Mouse (Mus musculus) liver, embryonic 15.5 days (tissue): ENCODE results near the gene Parva. TPM values are rescaled to one million over a fixed set of nuclear protein-coding genes. Genes with fewer than 3 reads are reported as not detected.

Source experiments
- ATAC-seq: fragments of 200-750 bp; cut with Nextera tagmentation; 2 replicates; pipeline ENCODE4 v1.8.0; 2017; ENCODE audit warnings: moderate number of reproducible peaks, mild to moderate bottlenecking, moderate library complexity; ENCODE audit not compliant: insufficient read depth
- H3K27ac ChIP-seq: fragments of 300-500 bp; sonication (generic); replicated peaks from 2 replicates; pipeline ENCODE4 v1.5.1; 2015; ENCODE audit warnings: mild to moderate bottlenecking, inconsistent platforms
- H3K27me3 ChIP-seq: fragments of 300-500 bp; sonication (generic); 2 replicates; pipeline ENCODE4 v1.6.1; 2015; ENCODE audit warnings: mild to moderate bottlenecking, inconsistent platforms
- H3K36me3 ChIP-seq: fragments of 300-500 bp; sonication (generic); replicated peaks from 2 replicates; pipeline ENCODE4 v1.6.1; 2015; ENCODE audit warnings: moderate library complexity, mild to moderate bottlenecking, inconsistent platforms
- H3K4me1 ChIP-seq: fragments of 300-500 bp; sonication (generic); replicated peaks from 2 replicates; pipeline ENCODE4 v1.6.1; 2015; ENCODE audit warnings: inconsistent platforms
- H3K4me2 ChIP-seq: fragments of 300-500 bp; sonication (generic); 2 replicates; pipeline ENCODE4 v1.6.1; 2015; ENCODE audit warnings: moderate library complexity, mild to moderate bottlenecking, inconsistent platforms
- H3K4me3 ChIP-seq: fragments of 300-500 bp; sonication (generic); replicated peaks from 2 replicates; pipeline ENCODE4 v1.5.1; 2015; ENCODE audit warnings: mild to moderate bottlenecking, inconsistent platforms
- H3K9ac ChIP-seq: fragments of 300-500 bp; sonication (generic); 2 replicates; pipeline ENCODE4 v1.6.1; 2015; ENCODE audit warnings: moderate library complexity, mild to moderate bottlenecking, inconsistent platforms
- H3K9me3 ChIP-seq: fragments of 300-500 bp; sonication (generic); replicated peaks from 2 replicates; pipeline ENCODE4 v1.6.1; 2016; ENCODE audit warnings: inconsistent platforms
- WGBS: fragments of 180-500 bp; shearing (Covaris S2); methylation state at CpG from one replicate; pipeline ENCODE4 v1.1.7; 2015; ENCODE audit warnings: mixed read lengths; ENCODE audit not compliant: insufficient replicate concordance; 5-methylcytosine and 5-hydroxymethylcytosine counted together
- polyA plus RNA-seq: library from polyadenylated mRNA; unstranded; fragments of >200 nt; fragmentation: Nextera tagmentation; extraction: Ambion mirVana; gene quantifications from 2 replicates; pipeline ENCODE4 v1.2.1, GENCODE M21; 2015

Parva gene
- polyA plus RNA-seq, 1 experiment from 2014 or later, result 7.4 TPM

GRCm38 (mm10) chr7:112399425-112400170 lies 27.7 kb upstream of the Parva start:
- H3K9ac ChIP-seq, result no peak overlapping the region
- no peaks in the 10 kb centered on the region for H3K36me3 ChIP-seq
- ATAC-seq, result no peak
- no peak overlapping the region for H3K27ac ChIP-seq
- no peaks in the 10 kb centered on the region for H3K27me3 ChIP-seq
- no peak overlapping the region for H3K4me2 ChIP-seq
- no peaks in the 10 kb centered on the region for H3K9me3 ChIP-seq
- H3K4me1 ChIP-seq, result no peaks in the 10 kb centered on the region
- 64% methylated on average over 7 of the region's 7 CpGs for WGBS
- no peak overlapping the region for H3K4me3 ChIP-seq

- 31% methylated on average over 6 of the region's 6 CpGs for WGBS
- H3K4me1 ChIP-seq, result no peaks in the 10 kb centered on the region
- ATAC-seq, result no peak
- H3K4me2 ChIP-seq, result no peak overlapping the region
- H3K9ac ChIP-seq, result no peak overlapping the region
- no peaks in the 10 kb centered on the region for H3K27me3 ChIP-seq
- H3K4me3 ChIP-seq, result no peak overlapping the region
- H3K9me3 ChIP-seq, result no peaks in the 10 kb centered on the region
- H3K36me3 ChIP-seq, result no peaks in the 10 kb centered on the region
- no peak overlapping the region for H3K27ac ChIP-seq
These were observed 27.1 kb upstream of the Parva start for GRCm38 (mm10) chr7:112400175-112400574.

- Histone ChIP-seq H3K9me3 (no peaks in the 10 kb centered on the region), H3K36me3 (no peaks in the 10 kb centered on the region), H3K9ac (no peak overlapping the region), H3K4me3 (no peak overlapping the region), H3K4me1 (no peaks in the 10 kb centered on the region), H3K27me3 (no peaks in the 10 kb centered on the region), H3K4me2 (no peak overlapping the region), H3K27ac (no peak overlapping the region)
- no peak for ATAC-seq
- 13% methylated on average over 2 of the region's 2 CpGs for WGBS
These were observed 22.2 kb upstream of the Parva start for GRCm38 (mm10) chr7:112405061-112405460.

- H3K4me1 ChIP-seq, result no peaks in the 10 kb centered on the region
- H3K27ac ChIP-seq, result no peak overlapping the region
- H3K9me3 ChIP-seq, result no peaks in the 10 kb centered on the region
- H3K4me3 ChIP-seq, result no peak overlapping the region
- no peak for ATAC-seq
- no peaks in the 10 kb centered on the region for H3K27me3 ChIP-seq
- no peak overlapping the region for H3K4me2 ChIP-seq
- H3K9ac ChIP-seq, result no peak overlapping the region
- 62% methylated on average over 8 of the region's 8 CpGs for WGBS
- no peaks in the 10 kb centered on the region for H3K36me3 ChIP-seq
These were observed 21.7 kb upstream of the Parva start for GRCm38 (mm10) chr7:112405578-112405977.

- Histone ChIP-seq H3K4me2 (no peak overlapping the region), H3K4me3 (no peak overlapping the region), H3K36me3 (no peaks in the 10 kb centered on the region), H3K9ac (no peak overlapping the region), H3K4me1 (no peaks in the 10 kb centered on the region), H3K9me3 (no peaks in the 10 kb centered on the region), H3K27me3 (no peaks in the 10 kb centered on the region), H3K27ac (no peak overlapping the region)
- no peak for ATAC-seq
- WGBS, result 77% methylated on average over 7 of the region's 7 CpGs
These were observed 19.7 kb upstream of the Parva start for GRCm38 (mm10) chr7:112407597-112407996.

- no peaks in the 10 kb centered on the region for H3K36me3 ChIP-seq
- no peak overlapping the region for H3K4me2 ChIP-seq
- H3K27me3 ChIP-seq, result no peaks in the 10 kb centered on the region
- no peak overlapping the region for H3K9ac ChIP-seq
- 43% methylated on average over 3 of the region's 3 CpGs for whole genome bisulfite sequencing
- H3K9me3 ChIP-seq, result no peaks in the 10 kb centered on the region
- no peaks in the 10 kb centered on the region for H3K4me1 ChIP-seq
- no peak overlapping the region for H3K4me3 ChIP-seq
- no peak overlapping the region for H3K27ac ChIP-seq
- no peak for ATAC-seq
These were observed 17.3 kb upstream of the Parva start for GRCm38 (mm10) chr7:112409991-112410390.

- no peaks in the 10 kb centered on the region for H3K9me3 ChIP-seq
- H3K27ac ChIP-seq, result no peak overlapping the region
- no peaks in the 10 kb centered on the region for H3K4me1 ChIP-seq
- H3K9ac ChIP-seq, result no peak overlapping the region
- no peak overlapping the region for H3K4me2 ChIP-seq
- peaks cover 10% of the 10 kb centered on the region for H3K27me3 ChIP-seq
- WGBS, result 66% methylated on average over 6 of the region's 6 CpGs
- H3K4me3 ChIP-seq, result no peak overlapping the region
- H3K36me3 ChIP-seq, result no peaks in the 10 kb centered on the region
- no peak for ATAC-seq
These were observed 14.0 kb upstream of the Parva start for GRCm38 (mm10) chr7:112413286-112413685.

GRCm38 (mm10) chr7:112416058-112416526 lies 11.2 kb upstream of the Parva start:
- H3K4me1 ChIP-seq, result no peaks in the 10 kb centered on the region
- peaks cover 10% of the 10 kb centered on the region for H3K27me3 ChIP-seq
- H3K9ac ChIP-seq, result no peak overlapping the region
- no peaks in the 10 kb centered on the region for H3K9me3 ChIP-seq
- no peak overlapping the region for H3K27ac ChIP-seq
- no peak overlapping the region for H3K4me3 ChIP-seq
- H3K4me2 ChIP-seq, result no peak overlapping the region
- 14% methylated on average over 14 of the region's 14 CpGs for WGBS
- no peak for ATAC-seq
- no peaks in the 10 kb centered on the region for H3K36me3 ChIP-seq

GRCm38 (mm10) chr7:112416730-112417513 lies 10.4 kb upstream of the Parva start:
- Histone ChIP-seq H3K4me1 (no peaks in the 10 kb centered on the region), H3K36me3 (no peaks in the 10 kb centered on the region), H3K27me3 (peaks cover 10% of the 10 kb centered on the region), H3K9ac (no peak overlapping the region), H3K9me3 (no peaks in the 10 kb centered on the region), H3K4me3 (no peak overlapping the region), H3K4me2 (no peak overlapping the region), H3K27ac (no peak overlapping the region)
- 20% methylated on average over 6 of the region's 7 CpGs for WGBS
- no peak for ATAC-seq

GRCm38 (mm10) chr7:112417598-112417997 lies 9.7 kb upstream of the Parva start:
- Histone ChIP-seq H3K4me1 (no peaks in the 10 kb centered on the region), H3K9ac (no peak overlapping the region), H3K4me3 (no peak overlapping the region), H3K4me2 (no peak overlapping the region), H3K9me3 (no peaks in the 10 kb centered on the region), H3K27ac (no peak overlapping the region), H3K27me3 (peaks cover 10% of the 10 kb centered on the region), H3K36me3 (no peaks in the 10 kb centered on the region)
- no peak for ATAC-seq
- 53% methylated on average over 4 of the region's 4 CpGs for WGBS

GRCm38 (mm10) chr7:112423438-112423837 lies 3.9 kb upstream of the Parva start:
- Histone ChIP-seq H3K27ac (no peak overlapping the region), H3K36me3 (no peaks in the 10 kb centered on the region), H3K9ac (no peak overlapping the region), H3K9me3 (no peaks in the 10 kb centered on the region), H3K4me2 (no peak overlapping the region), H3K4me3 (no peak overlapping the region), H3K27me3 (peaks cover 17% of the 10 kb centered on the region), H3K4me1 (no peaks in the 10 kb centered on the region)
- 62% methylated on average over 4 of the region's 4 CpGs for WGBS
- ATAC-seq, result no peak
